Mouse (Mus musculus) intestine, postnatal 0 days (tissue): Measurements from ENCODE around the gene Olfr203. TPM values are rescaled to one million over a fixed set of nuclear protein-coding genes. Genes with fewer than 3 reads are reported as not detected.
"Not testable (repeated sequence)": the region's sequence is repeated elsewhere in the genome, so short reads cannot be mapped to it uniquely, and the experiment has no call there.

Source experiments
- ATAC-seq: fragments of 200-750 bp; cut with Nextera tagmentation; 2 replicates; pipeline ENCODE4 v1.8.0; 2017; ENCODE audit warnings: mild to moderate bottlenecking, moderate TSS enrichment, moderate library complexity
- H3K27ac ChIP-seq: fragments of 300-500 bp; sonication (generic); 2 replicates; pipeline ENCODE4 v1.5.1; 2014; ENCODE audit warnings: mild to moderate bottlenecking, low read depth, low read length, moderate library complexity
- H3K27me3 ChIP-seq: fragments of 300-500 bp; sonication (generic); replicated peaks from 2 replicates; pipeline ENCODE4 v1.6.1; 2014; ENCODE audit warnings: low read length, mixed read lengths; ENCODE audit not compliant: control insufficient read depth, insufficient read depth
- H3K36me3 ChIP-seq: fragments of 300-500 bp; sonication (generic); 2 replicates; pipeline ENCODE4 v1.6.1; 2014; ENCODE audit warnings: mild to moderate bottlenecking, moderate library complexity; ENCODE audit not compliant: control insufficient read depth, insufficient read depth
- H3K4me1 ChIP-seq: fragments of 300-500 bp; sonication (generic); replicated peaks from 2 replicates; pipeline ENCODE4 v1.6.1; 2014; ENCODE audit warnings: antibody characterized with exemption, low read length, mixed read lengths; ENCODE audit not compliant: control insufficient read depth, insufficient read depth
- H3K4me2 ChIP-seq: fragments of 300-500 bp; sonication (generic); replicated peaks from 2 replicates; pipeline ENCODE4 v1.6.1; 2014; ENCODE audit warnings: low read depth, mild to moderate bottlenecking, moderate library complexity
- H3K4me3 ChIP-seq: fragments of 300-500 bp; sonication (generic); 2 replicates; pipeline ENCODE4 v1.5.1; 2014; ENCODE audit warnings: low read depth, low read length
- H3K9ac ChIP-seq: fragments of 300-500 bp; sonication (generic); 2 replicates; pipeline ENCODE4 v1.6.1; 2014; ENCODE audit warnings: mild to moderate bottlenecking, low read depth, low read length
- H3K9me3 ChIP-seq: fragments of 300-500 bp; sonication (generic); 2 replicates; pipeline ENCODE4 v1.6.1; 2016; ENCODE audit warnings: mixed run types; ENCODE audit not compliant: control insufficient read depth
- CTCF ChIP-seq: sonication (generic); IDR thresholded peaks from 2 replicates; pipeline ENCODE4 v1.5.1; 2016; ENCODE audit warnings: low read depth, mild to moderate bottlenecking, control low read depth, antibody characterized with exemption, moderate library complexity
- WGBS: fragments of 180-500 bp; shearing (Covaris S2); extraction: QIAGEN DNeasy Blood & Tissue Kit; methylation state at CpG from one replicate; pipeline ENCODE4 v1.1.7; 2014; 5-methylcytosine and 5-hydroxymethylcytosine counted together
- polyA plus RNA-seq: library from polyadenylated mRNA; unstranded; fragments of >200 nt; fragmentation: Nextera tagmentation; extraction: Ambion mirVana; gene quantifications from 2 replicates; pipeline ENCODE4 v1.2.1, GENCODE M21; 2015

Olfr203 gene
- polyA plus RNA-seq, 1 experiment from 2014 or later, result not detected

DNA sequence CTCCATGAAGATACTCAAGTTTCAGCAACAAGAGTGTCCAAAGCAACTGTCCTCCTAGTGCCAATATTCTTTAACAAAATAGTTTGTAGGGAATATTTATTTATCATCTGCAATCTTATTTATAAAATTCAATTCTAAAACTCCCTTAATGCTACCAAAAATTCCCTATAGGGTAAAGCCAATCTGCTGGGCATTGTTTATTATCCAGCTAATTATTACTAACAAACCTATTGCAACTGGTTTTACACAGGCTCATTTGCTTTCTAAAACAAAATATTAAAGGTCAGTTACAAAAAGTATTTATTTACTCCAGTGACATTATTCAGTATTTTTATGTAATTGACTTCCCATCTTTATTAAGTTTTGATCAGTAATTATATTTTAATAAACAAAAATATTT, 19.5 kb downstream of the Olfr203 start, which contains the start of gene Olfr204:
Gene Olfr204 (minus strand): TSS at position 101 of the 400 bp plus-strand sequence.
- no peak for TF ChIP-seq CTCF

DNA sequence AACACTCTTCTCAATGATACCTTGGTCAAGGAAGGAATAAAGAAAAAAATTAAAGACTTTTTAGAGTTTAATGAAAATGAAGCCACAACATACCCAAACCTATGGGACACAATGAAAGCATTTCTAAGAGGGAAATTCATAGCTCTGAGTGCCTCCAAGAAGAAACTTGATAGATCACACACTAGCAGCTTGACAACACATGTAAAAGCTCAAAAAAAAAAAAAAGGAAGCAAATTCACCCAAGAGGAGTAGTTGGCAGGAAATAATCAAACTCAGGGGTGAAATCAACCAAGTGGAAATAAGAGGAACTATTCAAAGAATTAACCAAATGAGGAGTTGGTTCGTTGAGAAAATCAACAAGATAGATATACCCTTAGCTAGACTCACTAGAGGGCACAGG, 24.6 kb downstream of the Olfr203 start:
- not testable (repeated sequence) for H3K4me3 ChIP-seq, H3K9me3 ChIP-seq, H3K4me1 ChIP-seq, H3K9ac ChIP-seq, H3K27ac ChIP-seq, H3K36me3 ChIP-seq, H3K4me2 ChIP-seq, ATAC-seq, H3K27me3 ChIP-seq
- 55% methylated on average over 1 of the region's 1 CpGs for WGBS

More for the DNA sequence above, 19.5 kb downstream of the Olfr203 start, which contains the start of gene Olfr204:
- H3K9me3 ChIP-seq, result no peaks in the 10 kb centered on the region
- H3K27me3 ChIP-seq, result no peaks in the 10 kb centered on the region
- no peak within 1 kb of the TSS for H3K27ac ChIP-seq
- no peak for ATAC-seq
- H3K9ac ChIP-seq, result no peak within 1 kb of the TSS
- no peak within 1 kb of the TSS for H3K4me3 ChIP-seq
- H3K4me1 ChIP-seq, result no peaks in the 10 kb centered on the region
- no peaks in the 10 kb centered on the region for H3K36me3 ChIP-seq
- no peak within 1 kb of the TSS for H3K4me2 ChIP-seq

DNA sequence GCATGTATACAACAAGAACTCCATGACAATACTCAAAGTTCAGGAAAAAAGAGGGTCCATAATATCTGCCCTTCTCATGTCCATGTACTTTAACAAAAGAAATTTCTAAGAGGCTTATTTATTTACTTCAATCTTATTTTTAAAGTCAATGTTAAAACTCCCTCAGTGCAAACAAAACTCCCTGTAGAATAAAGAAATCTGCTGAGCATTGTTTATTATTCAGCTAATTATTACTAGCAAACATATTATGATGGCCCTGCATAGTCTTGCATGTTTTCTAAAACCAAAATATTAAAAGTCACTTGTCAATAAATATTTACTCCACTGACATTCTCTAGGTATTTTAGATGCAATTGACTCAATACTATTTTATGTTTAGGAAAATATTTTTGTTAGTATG, 32.4 kb downstream of the Olfr203 start, which contains the start of gene Olfr205:
Gene Olfr205 (minus strand): TSS at position 101 of the 400 bp plus-strand sequence.
- no peak for ATAC-seq
- no peak within 1 kb of the TSS for H3K4me3 ChIP-seq
- TF ChIP-seq CTCF, result no peak
- H3K36me3 ChIP-seq, result no peaks in the 10 kb centered on the region
- H3K9ac ChIP-seq, result no peak within 1 kb of the TSS
- H3K4me1 ChIP-seq, result no peaks in the 10 kb centered on the region
- no peak within 1 kb of the TSS for H3K4me2 ChIP-seq
- H3K27me3 ChIP-seq, result no peaks in the 10 kb centered on the region
- no peak within 1 kb of the TSS for H3K27ac ChIP-seq
- no peaks in the 10 kb centered on the region for H3K9me3 ChIP-seq

DNA sequence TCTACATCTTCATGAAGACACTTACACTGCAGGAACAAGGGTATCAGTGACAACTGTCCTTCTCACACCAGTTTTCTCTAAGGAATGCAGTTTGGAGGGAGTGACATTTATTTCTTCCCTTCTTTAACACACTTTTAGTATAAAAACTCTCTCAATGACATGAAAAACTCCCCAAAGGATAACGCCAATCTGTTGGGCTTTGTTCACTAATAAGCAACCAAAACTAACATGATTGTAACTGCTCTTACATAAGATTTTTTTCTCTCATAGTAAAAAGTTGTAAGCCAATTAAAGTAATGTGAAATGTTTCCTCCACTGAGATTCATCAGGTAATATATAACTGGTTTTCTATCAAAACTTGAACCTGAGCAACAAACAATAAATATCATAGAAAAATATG, 50.5 kb downstream of the Olfr203 start, which contains the start of gene Olfr206:
Gene Olfr206 (minus strand): TSS at position 101 of the 400 bp plus-strand sequence.
- H3K4me2 ChIP-seq, result no peak within 1 kb of the TSS
- TF ChIP-seq CTCF, result no peak
- no peaks in the 10 kb centered on the region for H3K9me3 ChIP-seq
- H3K27me3 ChIP-seq, result no peaks in the 10 kb centered on the region
- H3K4me3 ChIP-seq, result no peak within 1 kb of the TSS
- ATAC-seq, result no peak
- no peaks in the 10 kb centered on the region for H3K36me3 ChIP-seq
- no peaks in the 10 kb centered on the region for H3K4me1 ChIP-seq
- no peak within 1 kb of the TSS for H3K27ac ChIP-seq
- 69% methylated on average over 1 of the region's 1 CpGs for WGBS
- no peak within 1 kb of the TSS for H3K9ac ChIP-seq

Other genes starting within 250 kb of the Olfr203 start
- 0.03 and 0.07 TPM in 2 replicates for gene Olfr190, start 220.9 kb upstream of the Olfr203 start, polyA plus RNA-seq
- not detected in 2 replicates for gene Olfr191, start 209.1 kb upstream of the Olfr203 start, polyA plus RNA-seq
- not detected in 2 replicates for gene Olfr193, start 187.0 kb upstream of the Olfr203 start, polyA plus RNA-seq
- not detected in 2 replicates for gene Olfr194, start 177.8 kb upstream of the Olfr203 start, polyA plus RNA-seq
- not detected in 2 replicates for gene Olfr195, start 151.8 kb upstream of the Olfr203 start, polyA plus RNA-seq
- not detected in 2 replicates for gene Olfr196, start 128.4 kb upstream of the Olfr203 start, polyA plus RNA-seq
- not detected in 2 replicates for gene Olfr198, start 95.3 kb upstream of the Olfr203 start, polyA plus RNA-seq
- not detected in 2 replicates for gene Olfr199, start 79.1 kb upstream of the Olfr203 start, polyA plus RNA-seq
- gene Olfr201, start 26.2 kb upstream of the Olfr203 start, polyA plus RNA-seq, result 0.05 and 0.09 TPM in 2 replicates
- not detected in 2 replicates for gene Olfr202, start 12.1 kb upstream of the Olfr203 start, polyA plus RNA-seq
- not detected in 2 replicates for gene Olfr204, start 19.4 kb downstream of the Olfr203 start, polyA plus RNA-seq
- not detected in 2 replicates for gene Olfr205, start 32.3 kb downstream of the Olfr203 start, polyA plus RNA-seq
- gene Olfr206, start 50.4 kb downstream of the Olfr203 start, polyA plus RNA-seq, result not detected in 2 replicates
- not detected in 2 replicates for gene Olfr209, start 65.1 kb downstream of the Olfr203 start, polyA plus RNA-seq
- not detected in 2 replicates for gene Gabrr3, start 108.5 kb downstream of the Olfr203 start, polyA plus RNA-seq
- 12.8 and 13.6 TPM in 2 replicates for gene Riox2, start 172.9 kb downstream of the Olfr203 start, polyA plus RNA-seq